ENCODE assay signal across 32 mouse cellular contexts in the genomic region with DNA sequence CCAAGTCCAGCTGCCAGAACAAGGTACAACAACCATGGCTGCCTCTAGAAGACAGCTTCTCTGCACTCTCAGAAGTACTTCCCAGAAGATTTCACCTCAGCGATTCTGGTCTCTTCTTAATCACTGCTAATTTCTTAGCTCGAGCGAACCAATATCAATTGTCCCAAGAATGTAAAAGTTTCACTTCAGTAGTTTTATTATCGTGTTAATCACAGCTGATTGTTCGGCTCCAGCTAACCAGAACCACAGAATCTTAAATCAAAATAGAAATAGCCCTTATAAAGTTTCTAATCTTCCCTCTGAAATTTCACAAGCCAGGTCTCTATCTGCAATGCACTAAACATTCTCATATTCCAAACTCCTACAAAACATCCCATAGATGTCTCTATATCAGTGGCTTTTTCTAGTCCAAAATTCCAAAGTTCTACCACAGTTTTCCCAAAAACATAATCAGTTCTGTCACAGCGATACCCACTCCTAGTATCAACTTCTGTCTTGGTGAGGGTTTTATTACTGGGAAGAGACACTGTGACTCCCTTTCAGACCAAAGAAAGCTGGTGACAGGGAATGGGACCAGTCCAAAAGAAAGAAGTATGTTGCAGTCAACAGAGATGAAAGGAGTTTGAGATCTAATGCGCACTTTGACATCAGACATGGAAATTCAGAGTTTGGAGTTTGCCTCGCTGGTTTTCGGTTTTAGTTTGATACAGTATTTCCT.
"Had no signal": no experiment of that assay in that cellular context is flagged by ENCODE, and none has a peak within 500 bp of the region (broad histone marks: within the 10 kb centered on the region; RNA-seq: fewer than 3 reads in every experiment).

No protein-coding gene starts in this region.

- H3K36me3 ChIP-seq: heart, embryonic 10.5 days; heart, embryonic 12.5 days; heart, embryonic 13.5 days; heart, embryonic 15.5 days; hindbrain, embryonic 10.5 days; hindbrain, embryonic 12.5 days; hindbrain, embryonic 13.5 days; hindbrain, embryonic 15.5 days; intestine, embryonic 15.5 days had no signal

- H3K4me2 ChIP-seq: heart, embryonic 11.5 days; heart, embryonic 12.5 days; heart, embryonic 13.5 days; heart, embryonic 15.5 days; hindbrain, embryonic 12.5 days; hindbrain, embryonic 13.5 days; hindbrain, embryonic 14.5 days; hindbrain, embryonic 15.5 days; intestine, embryonic 15.5 days had no signal

- H3K9me3 ChIP-seq: heart, embryonic 10.5 days; heart, embryonic 12.5 days; heart, embryonic 13.5 days; heart, embryonic 15.5 days; hindbrain, embryonic 10.5 days; hindbrain, embryonic 12.5 days; hindbrain, embryonic 13.5 days; hindbrain, embryonic 15.5 days; intestine, embryonic 15.5 days had no signal

- H3K27me3 ChIP-seq: heart, embryonic 12.5 days; heart, embryonic 13.5 days; heart, embryonic 15.5 days; hindbrain, embryonic 12.5 days; hindbrain, embryonic 13.5 days; hindbrain, embryonic 15.5 days; intestine, embryonic 15.5 days had no signal

- H3K9ac ChIP-seq: heart, embryonic 12.5 days; heart, embryonic 13.5 days; heart, embryonic 15.5 days; hindbrain, embryonic 12.5 days; hindbrain, embryonic 13.5 days; hindbrain, embryonic 14.5 days; hindbrain, embryonic 15.5 days; intestine, embryonic 15.5 days had no signal

- H3K27ac ChIP-seq: heart, adult 2 months; heart, embryonic 10.5 days; heart, embryonic 13.5 days; heart, embryonic 15.5 days; hindbrain, embryonic 10.5 days; hindbrain, embryonic 12.5 days; hindbrain, embryonic 13.5 days; hindbrain, embryonic 14.5 days; hindbrain, embryonic 15.5 days; hindbrain, postnatal 0 days; intestine, embryonic 15.5 days; layer of hippocampus, adult 2 months; left cerebral cortex, adult 2 months had no signal

- H3K4me3 ChIP-seq: heart, adult 2 months; heart, embryonic 10.5 days; heart, embryonic 12.5 days; heart, embryonic 13.5 days; heart, embryonic 15.5 days; hindbrain, embryonic 10.5 days; hindbrain, embryonic 12.5 days; hindbrain, embryonic 13.5 days; hindbrain, embryonic 15.5 days; intestine, embryonic 15.5 days; layer of hippocampus, adult 2 months; left cerebral cortex, adult 2 months had no signal

- ATAC-seq: hindbrain, embryonic 16.5 days; hindbrain, postnatal 0 days; inflammation-experienced regulatory T-cells, adult 6 months; intestine, embryonic 15.5 days; intestine, embryonic 16.5 days; intestine, postnatal 0 days had no signal

- H3K4me1 ChIP-seq: heart, embryonic 10.5 days; heart, embryonic 12.5 days; heart, embryonic 13.5 days; heart, embryonic 15.5 days; hindbrain, embryonic 10.5 days; hindbrain, embryonic 12.5 days; hindbrain, embryonic 13.5 days; hindbrain, embryonic 15.5 days; intestine, embryonic 15.5 days had no signal

- DNase-seq: heart, adult 18-20 months; heart, adult 2 months; heart, postnatal 10 days; heart, postnatal 14 days; heart, postnatal 36 days; heart, postnatal 4 days; kidney, adult 11 months; kidney, adult 18-20 months; kidney, postnatal 10 days; kidney, postnatal 25 days; kidney, postnatal 36 days; kidney, postnatal 4 days; layer of hippocampus, adult 9-11 months; layer of hippocampus, postnatal 36 days had no signal
